Mouse (Mus musculus) CD4-positive naive resting alpha-beta T cell, adult 76 days (primary cell): ENCODE results near the gene Cyp4a31. TPM values are rescaled to one million over a fixed set of nuclear protein-coding genes. Genes with fewer than 3 reads are reported as not detected.

Source experiments
- total RNA-seq: library from RNA; stranded (reverse); gene quantifications from one replicate; pipeline ENCODE4 v1.2.4, GENCODE M21; 2023

Cyp4a31 gene
- not detected for total RNA-seq

GRCm38 (mm10) chr4:115563401-115563800, at the start of gene Cyp4a31:
TSS of gene Cyp4a31 (plus strand) at chr4:115563649.

GRCm38 (mm10) chr4:115518000-115518399, 45.4 kb upstream of the Cyp4a31 start, which contains the start of gene Cyp4a10:
TSS of gene Cyp4a10 (plus strand) at chr4:115518264.

DNA sequence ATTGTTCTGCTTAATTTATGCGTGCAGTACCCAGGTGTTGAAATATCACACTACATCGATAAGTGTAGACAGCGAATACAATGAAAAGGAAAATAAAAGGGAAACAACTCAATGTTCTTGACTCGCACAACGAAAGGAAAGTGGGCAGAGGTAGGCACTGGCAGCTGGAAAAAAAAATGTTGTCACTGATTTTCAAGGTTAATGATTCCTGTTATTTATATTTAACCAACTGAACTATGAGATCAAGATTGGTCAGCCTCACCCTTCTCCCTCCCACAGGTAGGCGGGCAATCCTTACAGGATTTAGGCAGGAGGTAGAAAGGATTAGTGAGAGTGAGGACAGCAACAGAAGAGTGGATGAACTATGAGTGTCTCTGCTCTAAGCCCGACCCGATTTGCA, 37.2 kb downstream of the Cyp4a31 start, which contains the start of gene Cyp4a32:
TSS of gene Cyp4a32 (plus strand) at position 359 of the 400 bp plus-strand sequence.

Other genes with a start within 250 kb of the Cyp4a31 start
- not detected for gene Cyp4a12b, start 152.0 kb upstream of the Cyp4a31 start, total RNA-seq
- gene Cyp4a30b, start 111.0 kb upstream of the Cyp4a31 start, total RNA-seq, result not detected
- not detected for gene Cyp4a14, start 67.5 kb upstream of the Cyp4a31 start, total RNA-seq
- not detected for gene Cyp4a10, start 45.4 kb upstream of the Cyp4a31 start, total RNA-seq
- gene Cyp4a32, start 37.3 kb downstream of the Cyp4a31 start, total RNA-seq, result not detected
- gene Cyp4b1, start 84.1 kb downstream of the Cyp4a31 start, total RNA-seq, result not detected
- 34.0 TPM for gene Efcab14, start 174.1 kb downstream of the Cyp4a31 start, total RNA-seq
- 0.76 TPM for gene Tex38, start 217.4 kb downstream of the Cyp4a31 start, total RNA-seq
- 20.7 TPM for gene Atpaf1, start 221.2 kb downstream of the Cyp4a31 start, total RNA-seq